Mouse (Mus musculus) frontal cortex, adult (tissue): Measurements from ENCODE around the gene Psg20.
"Not testable (repeated sequence)": the region's sequence is repeated elsewhere in the genome, so short reads cannot be mapped to it uniquely, and the experiment has no call there.

ENCODE experiments used
- ATAC-seq: cut with Nextera tagmentation; 2 replicates; pipeline ENCODE4 v1.9.2; 2017; ENCODE audit warnings: mild to moderate bottlenecking, moderate library complexity, mixed read lengths; ENCODE audit not compliant: low TSS enrichment

The Psg20 gene

GRCm38 (mm10) chr7:18686085-18686484 is at the start of gene Psg20:
Psg20 (minus strand) TSS chr7:18686185.
- ATAC-seq: no peak

GRCm38 (mm10) chr7:18734451-18734850 is 48.5 kb upstream of the Psg20 start:
- ATAC-seq: no peak

- no peak for ATAC-seq
These were observed 47.1 kb upstream of the Psg20 start for GRCm38 (mm10) chr7:18733111-18733510.

- ATAC-seq: no peak
These were observed 42.4 kb upstream of the Psg20 start for GRCm38 (mm10) chr7:18728391-18728790.

GRCm38 (mm10) chr7:18725931-18726330 is 39.9 kb upstream of the Psg20 start:
- ATAC-seq: not testable (repeated sequence)

GRCm38 (mm10) chr7:18724001-18724400 is 38.0 kb upstream of the Psg20 start:
- ATAC-seq: no peak

- no peak for ATAC-seq
These were observed 31.8 kb upstream of the Psg20 start, which contains the start of gene Psg22 for GRCm38 (mm10) chr7:18717790-18718189. Psg22 (plus strand) TSS chr7:18718090.

GRCm38 (mm10) chr7:18715546-18715945 is 29.6 kb upstream of the Psg20 start:
- no peak for ATAC-seq

GRCm38 (mm10) chr7:18710846-18711245 is 24.9 kb upstream of the Psg20 start:
- no peak for ATAC-seq

GRCm38 (mm10) chr7:18710331-18710730 is 24.3 kb upstream of the Psg20 start:
- not testable (repeated sequence) for ATAC-seq

GRCm38 (mm10) chr7:18685586-18685985 is 399 bp downstream of the Psg20 start:
- no peak for ATAC-seq

GRCm38 (mm10) chr7:18679772-18680171 is 6.2 kb downstream of the Psg20 start:
- ATAC-seq: no peak

GRCm38 (mm10) chr7:18656625-18657024 is 29.4 kb downstream of the Psg20 start, which contains the start of gene Psg21:
Psg21 (minus strand) TSS chr7:18656725.
- not testable (repeated sequence) for ATAC-seq

GRCm38 (mm10) chr7:18626921-18627320 is 59.1 kb downstream of the Psg20 start:
- not testable (repeated sequence) for ATAC-seq
